Mouse (Mus musculus): ENCODE measurements around the gene Ssr1. TPM values are rescaled to one million over a fixed set of nuclear protein-coding genes. Genes with fewer than 3 reads are reported as not detected.

Gene Ssr1
- total RNA-seq, 2 experiments from 2014 or later: 84.5 to 86.1 TPM

DNA sequence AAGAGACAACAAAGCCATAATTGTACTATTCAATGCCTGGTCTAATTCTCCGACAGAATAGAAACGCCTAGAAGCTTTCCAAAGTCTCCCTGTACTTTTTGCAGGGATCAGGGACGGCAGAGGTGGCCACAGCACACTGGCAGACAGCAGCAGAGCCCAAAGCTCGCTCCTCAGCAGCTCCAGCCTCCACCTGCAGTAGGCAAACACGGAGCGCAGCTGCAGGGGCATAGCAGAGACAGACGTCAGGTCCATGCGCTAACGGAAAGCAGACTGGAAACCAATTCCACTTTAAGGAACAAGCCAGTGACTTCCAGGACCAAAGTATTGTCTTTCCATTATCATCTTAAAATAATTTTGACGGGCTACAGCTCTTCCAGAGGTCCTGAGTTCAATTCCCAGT lies 7.9 kb downstream of the Ssr1 start:
- no peak for DNase-seq
- intact Hi-C loops (cut with DNase I): loop anchor here (5.0 kb wide), 1 partner anchor 61 kb away; no protein-coding TSS in a partner anchor

GRCm38 (mm10) chr13:37981063-37981462 lies 13.0 kb downstream of the Ssr1 start:
- intact Hi-C loops (cut with DNase I): no loop called here
- DNase-seq: no peak

GRCm38 (mm10) chr13:37980346-37980745 lies 13.7 kb downstream of the Ssr1 start:
- no peak for DNase-seq
- intact Hi-C loops (cut with DNase I): no loop called here

- DNase-seq: no peak
- intact Hi-C loops (cut with DNase I): no loop called here
Observed at GRCm38 (mm10) chr13:37979506-37979905, 14.5 kb downstream of the Ssr1 start.

DNA sequence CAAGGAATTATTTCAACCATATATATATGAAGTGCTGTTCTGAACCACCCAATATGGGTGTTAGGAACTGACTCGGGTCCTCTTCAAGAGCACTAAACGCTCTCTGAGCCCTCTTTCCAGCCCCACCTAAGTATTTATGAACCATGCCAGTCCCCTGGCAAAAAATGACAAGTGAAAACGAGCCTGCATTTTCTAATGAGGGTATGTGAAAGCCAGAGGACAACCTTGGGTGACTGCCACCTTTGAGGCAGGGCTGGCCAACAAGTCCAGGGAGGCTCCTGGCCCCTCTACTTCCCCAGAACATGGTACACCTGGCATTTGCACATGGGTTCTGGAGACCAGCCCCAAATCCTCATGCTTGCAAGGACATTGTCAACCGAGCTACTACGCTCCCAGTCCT lies 19.3 kb downstream of the Ssr1 start:
- no peak for DNase-seq
- intact Hi-C loops (cut with DNase I): no loop called here

DNA sequence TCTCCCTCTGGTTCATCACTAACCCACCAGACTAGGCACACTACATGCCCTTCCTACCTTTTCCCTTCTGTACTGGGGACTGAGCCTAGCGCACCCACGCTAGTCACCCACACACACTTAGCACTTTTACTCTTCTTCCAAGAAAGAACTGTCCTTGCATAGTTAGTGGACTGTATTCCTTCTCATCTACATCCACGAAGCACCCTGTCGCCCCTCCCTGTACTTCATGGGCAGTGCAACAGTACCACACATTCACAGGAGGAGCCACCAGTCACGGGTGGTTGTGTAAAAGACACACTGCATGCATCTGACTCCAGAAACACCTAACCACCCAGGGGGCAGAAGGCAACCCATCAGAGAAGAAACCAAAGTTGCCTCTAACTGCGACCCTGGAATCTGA lies 20.0 kb downstream of the Ssr1 start:
- no peak for DNase-seq
- intact Hi-C loops (cut with DNase I): no loop called here

DNA sequence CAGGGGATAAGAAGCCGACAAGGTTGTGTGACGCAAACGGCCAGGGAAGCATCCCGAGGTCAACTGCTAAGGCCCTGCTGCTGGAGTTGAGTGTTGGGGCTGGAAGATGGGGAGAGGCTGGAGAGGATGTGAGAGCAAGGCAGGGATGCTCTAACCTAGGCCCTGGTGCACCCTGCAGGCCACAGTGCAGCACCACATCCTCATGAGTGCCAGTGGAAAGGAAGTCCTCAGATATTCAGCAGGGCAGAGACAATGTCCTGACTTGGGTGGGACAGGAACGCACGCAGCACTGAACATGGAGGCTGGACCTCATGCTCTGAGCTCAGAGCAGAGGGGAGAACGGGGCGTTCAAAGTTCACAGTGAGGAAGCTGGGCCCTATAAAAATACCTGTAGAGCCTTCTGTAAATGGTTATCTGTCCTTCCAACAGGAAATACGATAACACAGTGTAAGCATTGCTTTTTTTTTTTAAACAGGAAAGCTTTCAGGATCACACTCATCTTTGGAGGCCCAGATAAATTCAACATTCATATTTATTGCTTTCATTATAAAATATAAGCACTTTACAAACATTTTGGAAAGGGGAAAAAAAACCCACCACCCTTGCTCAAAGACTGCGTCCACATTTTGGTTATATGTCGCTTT lies 23.0 kb downstream of the Ssr1 start:
- intact Hi-C loops (cut with DNase I): no loop called here

DNA sequence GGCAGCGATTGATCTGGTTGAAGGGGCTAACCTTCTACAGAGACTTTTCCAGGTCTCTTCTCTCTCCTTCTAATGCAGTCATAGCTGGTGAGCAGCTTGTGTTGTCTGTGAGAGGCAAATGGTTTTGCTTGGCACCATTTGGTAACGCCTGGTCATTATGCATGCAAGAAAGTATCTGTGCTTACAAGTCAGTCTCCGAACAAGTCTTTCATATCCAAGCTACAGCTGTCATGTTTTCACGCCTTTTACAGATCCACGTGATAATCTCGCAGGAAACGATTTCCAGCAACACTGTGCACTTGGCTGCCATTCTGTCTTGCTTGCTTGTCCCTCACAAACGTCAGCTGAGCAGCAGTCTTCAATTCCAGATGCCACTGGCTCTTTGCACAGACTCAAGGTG lies 24.0 kb downstream of the Ssr1 start:
- intact Hi-C loops (cut with DNase I): loop anchor here (10.0 kb wide), 1 partner anchor 515 kb away; no protein-coding TSS in a partner anchor

More for the DNA sequence above, 23.0 kb downstream of the Ssr1 start:
- no peak for DNase-seq

DNA sequence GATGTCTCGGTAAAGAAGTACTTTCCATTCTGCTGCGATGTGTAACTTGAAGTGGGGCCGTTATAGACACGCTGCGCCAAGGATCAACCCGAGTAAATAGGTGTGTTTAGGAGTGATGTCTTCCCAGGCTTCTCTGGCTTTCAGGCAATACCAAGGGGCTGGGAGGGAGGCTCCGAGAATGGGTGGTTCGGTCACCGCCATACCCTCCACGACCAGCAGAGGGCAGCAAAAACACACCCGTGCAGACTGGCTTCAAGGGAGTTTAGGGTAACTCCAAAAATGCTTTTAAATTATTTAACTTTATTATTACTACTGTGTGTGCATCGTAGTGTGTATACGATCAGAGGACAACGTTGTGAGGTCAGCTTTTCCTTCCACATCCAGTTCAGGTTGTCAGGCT lies 24.7 kb downstream of the Ssr1 start:
- intact Hi-C loops (cut with DNase I): loop anchor here (10.0 kb wide), 1 partner anchor 515 kb away; no protein-coding TSS in a partner anchor
- DNase-seq: peak; percentile 87

More for the DNA sequence above, 24.0 kb downstream of the Ssr1 start:
- no peak for DNase-seq

DNA sequence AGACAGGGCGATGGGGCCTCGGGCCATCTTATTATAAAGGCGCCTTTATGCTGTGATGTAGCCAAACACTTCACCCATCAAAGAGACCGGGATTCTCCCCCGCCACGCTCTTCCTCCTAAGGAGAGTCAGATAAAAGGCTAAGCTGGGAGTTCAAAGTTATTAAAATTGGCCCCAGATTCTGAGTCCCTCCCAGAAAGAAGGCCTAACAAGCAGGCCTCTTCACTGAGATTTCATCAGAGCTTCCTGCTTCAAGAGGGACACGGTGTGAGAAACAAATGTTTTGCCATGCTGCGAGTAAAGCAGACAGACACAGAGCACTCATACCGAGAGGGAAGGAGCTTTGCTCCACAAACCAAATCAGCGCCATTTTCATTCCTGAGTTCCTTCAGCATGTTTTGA lies 26.5 kb downstream of the Ssr1 start:
- intact Hi-C loops (cut with DNase I): loop anchor here (10.0 kb wide), 1 partner anchor 513 kb away; no protein-coding TSS in a partner anchor
- DNase-seq: no peak

- intact Hi-C loops (cut with DNase I): loop anchor here (10.0 kb wide), 1 partner anchor 512 kb away; no protein-coding TSS in a partner anchor
- DNase-seq: peak; percentile 18
Observed at GRCm38 (mm10) chr13:37967052-37967437, 27.0 kb downstream of the Ssr1 start.

DNA sequence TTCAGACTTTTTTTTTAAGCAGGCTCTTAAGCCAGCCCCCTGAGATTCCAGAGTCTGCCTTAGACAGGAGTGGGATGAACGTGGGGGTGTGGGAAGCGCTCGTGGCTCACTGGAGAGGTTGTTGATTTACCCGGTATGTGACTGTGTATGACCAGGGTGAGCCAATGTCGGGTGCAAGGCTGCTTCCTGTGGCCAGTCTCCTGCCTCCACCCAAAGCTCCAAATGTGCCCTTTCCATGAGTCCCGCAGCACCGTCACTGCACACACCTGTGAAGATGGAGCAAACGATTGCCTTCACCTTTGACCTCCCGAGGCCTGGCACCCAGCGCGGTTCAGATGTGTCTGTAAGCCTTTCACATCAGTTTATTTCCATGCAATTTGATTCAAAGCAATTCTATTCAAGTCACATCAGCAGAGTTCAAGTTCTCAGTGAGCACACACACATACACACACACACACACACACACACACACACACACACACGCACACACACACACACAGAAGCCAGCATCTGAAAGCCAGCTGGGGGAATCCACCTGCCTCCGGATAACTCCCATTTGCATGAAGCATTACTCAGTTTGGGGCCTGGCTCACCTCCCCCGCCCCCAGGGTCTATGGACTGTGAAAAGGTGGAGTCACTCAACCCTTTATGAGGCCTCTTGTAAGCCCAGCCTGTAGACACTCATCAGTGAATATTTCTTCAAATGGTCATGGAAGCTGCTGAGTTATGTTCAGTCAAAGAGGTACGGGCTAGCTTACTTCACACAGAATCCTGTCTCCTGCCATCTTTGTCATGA lies 27.6 kb downstream of the Ssr1 start:
- intact Hi-C loops (cut with DNase I): loop anchor here (10.0 kb wide), 1 partner anchor 512 kb away; no protein-coding TSS in a partner anchor

GRCm38 (mm10) chr13:37965126-37965914 lies 28.7 kb downstream of the Ssr1 start:
- peak; percentile 17 for DNase-seq
- intact Hi-C loops (cut with DNase I): loop anchor here (10.0 kb wide), 1 partner anchor 511 kb away; no protein-coding TSS in a partner anchor

More for the DNA sequence above, 27.6 kb downstream of the Ssr1 start:
- DNase-seq: no peak

- peak; percentile 29 for DNase-seq
- intact Hi-C loops (cut with DNase I): loop anchor here (10.0 kb wide), 1 partner anchor 510 kb away; no protein-coding TSS in a partner anchor
Observed at GRCm38 (mm10) chr13:37964128-37965087, 29.6 kb downstream of the Ssr1 start.

DNA sequence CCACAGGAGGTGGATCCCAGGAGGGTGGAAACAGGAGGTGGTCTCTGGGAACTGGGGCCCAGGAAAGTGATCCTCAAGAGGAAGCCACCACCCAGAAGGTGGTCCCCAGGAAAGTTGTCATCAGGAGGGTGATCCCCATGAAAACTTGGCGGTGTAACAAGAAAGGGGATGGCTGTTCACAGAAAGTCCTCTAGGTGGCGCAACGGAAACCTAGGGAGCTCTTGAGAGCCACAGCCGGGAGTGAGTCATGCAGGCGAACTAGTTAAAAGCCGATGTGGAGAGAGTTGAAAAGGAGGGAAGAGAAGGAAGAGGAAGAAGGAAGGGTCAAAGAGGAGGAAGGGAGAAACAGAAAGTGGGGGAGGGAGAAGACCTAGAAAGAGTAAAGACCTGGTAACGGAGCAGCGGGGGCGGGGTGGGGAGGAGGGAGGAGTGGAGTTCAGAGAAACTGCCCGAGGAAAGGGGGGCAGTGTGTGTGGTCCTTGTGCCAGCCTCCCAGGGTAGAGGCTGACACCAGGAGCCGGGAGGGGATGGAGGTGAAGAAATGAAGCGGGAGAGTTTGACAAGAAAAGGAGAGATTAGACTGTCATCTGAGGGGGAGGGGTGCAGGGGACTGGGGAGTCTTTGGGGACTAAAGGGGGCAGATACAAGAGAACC lies 30.5 kb downstream of the Ssr1 start:
- DNase-seq: peak; percentile 72
- intact Hi-C loops (cut with DNase I): loop anchor here (10.0 kb wide), 1 partner anchor 509 kb away; no protein-coding TSS in a partner anchor

GRCm38 (mm10) chr13:37962541-37962940 lies 31.5 kb downstream of the Ssr1 start:
- DNase-seq: no peak
- intact Hi-C loops (cut with DNase I): loop anchor here (10.0 kb wide), 1 partner anchor 508 kb away; no protein-coding TSS in a partner anchor

DNA sequence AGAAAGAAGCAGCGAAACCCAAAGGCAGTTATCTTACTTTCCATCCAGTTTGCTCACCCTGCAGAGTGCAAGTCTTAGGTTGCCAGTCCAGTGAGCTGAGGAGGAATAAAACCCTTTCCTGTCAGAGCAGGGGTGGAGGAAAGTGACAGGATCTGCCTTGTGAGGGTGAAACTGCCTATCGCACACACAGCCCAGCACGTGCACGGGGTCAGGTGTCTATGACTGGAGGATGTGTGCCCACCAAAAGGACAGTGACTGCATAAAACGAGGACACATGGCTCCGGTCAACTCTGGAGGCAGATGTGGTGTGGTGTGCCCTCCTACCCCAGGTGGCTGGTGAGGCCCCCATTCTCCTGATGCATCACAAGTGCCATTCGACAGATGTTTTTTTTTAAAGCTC lies 34.1 kb downstream of the Ssr1 start:
- DNase-seq: no peak
- intact Hi-C loops (cut with DNase I): loop anchor here (10.0 kb wide), 1 partner anchor 505 kb away; no protein-coding TSS in a partner anchor

- intact Hi-C loops (cut with DNase I): no loop called here
- DNase-seq: no peak
Observed at GRCm38 (mm10) chr13:37959239-37959907, 34.6 kb downstream of the Ssr1 start.
